19 mouse cellular contexts compared by ENCODE assay signal in the genomic region with DNA sequence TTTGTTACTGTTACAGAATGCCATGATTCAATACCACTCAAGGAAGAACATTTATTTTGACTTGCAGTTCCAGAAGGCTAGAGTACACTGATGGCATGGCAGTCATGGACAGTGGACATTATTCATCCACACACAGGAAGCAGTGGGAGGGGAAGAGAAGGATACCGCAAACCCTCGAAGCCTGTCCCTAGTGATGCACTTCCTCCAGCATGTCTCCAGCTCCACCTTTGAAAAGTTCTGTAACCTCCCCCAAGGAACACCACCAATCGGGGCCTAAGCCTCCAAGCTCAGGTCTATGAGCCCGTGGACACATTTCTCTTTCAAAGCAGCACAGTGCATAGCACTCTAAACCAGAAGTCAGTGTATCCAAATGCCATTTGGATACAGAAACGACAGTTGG.
A peak's percentile ranks its signal among the peaks of the same experiment; 100 is the strongest.
DNase-seq lines count a peak whose midpoint lies in the region; ATAC-seq and TF ChIP-seq lines count a peak whose summit lies in the region.
"Had no signal": no experiment of that assay in that cellular context is flagged by ENCODE, and none has a peak within 500 bp of the region (broad histone marks: within the 10 kb centered on the region; RNA-seq: fewer than 3 reads in every experiment).

No protein-coding gene starts in this region.

- no peak overlapping the region for H3K4me3 ChIP-seq in midbrain, embryonic 11.5 days (ENCODE audit: low read depth, low read length)
- H3K4me3 ChIP-seq in midbrain, embryonic 13.5 days (replicated peaks) = no peak overlapping the region
- no peak overlapping the region for H3K4me3 ChIP-seq in limb, embryonic 14.5 days (replicated peaks; ENCODE audit: low read length)
- no peak overlapping the region for H3K4me3 ChIP-seq in intestine, postnatal 0 days (ENCODE audit: low read depth, low read length)
- H3K4me3 ChIP-seq: embryonic facial prominence, embryonic 12.5 days; forebrain, embryonic 15.5 days; heart, embryonic 13.5 days; hindbrain, embryonic 12.5 days had no signal

- H3K4me2 ChIP-seq in midbrain, embryonic 11.5 days = no peak overlapping the region
- no peak overlapping the region for H3K4me2 ChIP-seq in midbrain, embryonic 13.5 days (replicated peaks)
- H3K4me2 ChIP-seq in limb, embryonic 14.5 days (replicated peaks; ENCODE audit: low read depth, low read length, severe bottlenecking) = no peak overlapping the region
- H3K4me2 ChIP-seq in intestine, postnatal 0 days (replicated peaks; ENCODE audit: low read depth) = no peak overlapping the region
- H3K4me2 ChIP-seq: embryonic facial prominence, embryonic 12.5 days; forebrain, embryonic 15.5 days; heart, embryonic 13.5 days; hindbrain, embryonic 12.5 days had no signal

- H3K27me3 ChIP-seq in midbrain, embryonic 11.5 days (ENCODE audit: control insufficient read depth, insufficient read depth, low read length) = no peaks in the 10 kb centered on the region
- H3K27me3 ChIP-seq in midbrain, embryonic 13.5 days = no peaks in the 10 kb centered on the region
- H3K27me3 ChIP-seq in limb, embryonic 14.5 days (ENCODE audit: control insufficient read depth, insufficient read depth, low read length) = no peaks in the 10 kb centered on the region
- no peaks in the 10 kb centered on the region for H3K27me3 ChIP-seq in intestine, postnatal 0 days (replicated peaks; ENCODE audit: control insufficient read depth, insufficient read depth, low read length)
- H3K27me3 ChIP-seq: embryonic facial prominence, embryonic 12.5 days; forebrain, embryonic 15.5 days; heart, embryonic 13.5 days; hindbrain, embryonic 12.5 days had no signal

- H3K27ac ChIP-seq in midbrain, embryonic 11.5 days (ENCODE audit: low read depth, low read length) = no peak overlapping the region
- H3K27ac ChIP-seq in midbrain, embryonic 13.5 days = no peak overlapping the region
- 0 out of 2 replicates have a peak overlapping the region, but pooled peaks have one; percentile 19 for H3K27ac ChIP-seq in limb, embryonic 14.5 days (replicated peaks; ENCODE audit: low read depth, low read length)
- H3K27ac ChIP-seq in intestine, postnatal 0 days (ENCODE audit: low read depth, low read length) = no peak overlapping the region
- H3K27ac ChIP-seq: embryonic facial prominence, embryonic 12.5 days; forebrain, embryonic 15.5 days; heart, embryonic 13.5 days; hindbrain, embryonic 12.5 days had no signal

- H3K9ac ChIP-seq in midbrain, embryonic 11.5 days (ENCODE audit: low read length) = no peak overlapping the region
- H3K9ac ChIP-seq in midbrain, embryonic 13.5 days (replicated peaks) = no peak overlapping the region
- H3K9ac ChIP-seq in limb, embryonic 14.5 days (ENCODE audit: low read depth, low read length, severe bottlenecking) = no peak overlapping the region
- no peak overlapping the region for H3K9ac ChIP-seq in intestine, postnatal 0 days (ENCODE audit: low read depth, low read length)
- H3K9ac ChIP-seq: embryonic facial prominence, embryonic 12.5 days; forebrain, embryonic 15.5 days; heart, embryonic 13.5 days; hindbrain, embryonic 12.5 days had no signal

- peaks cover 10% of the 10 kb centered on the region for H3K4me1 ChIP-seq in midbrain, embryonic 11.5 days (ENCODE audit: control insufficient read depth, insufficient read depth, low read length)
- peaks cover 10% of the 10 kb centered on the region; the same call in 1 of the 2 replicates for H3K4me1 ChIP-seq in midbrain, embryonic 13.5 days (replicated peaks)
- H3K4me1 ChIP-seq in limb, embryonic 14.5 days (ENCODE audit: control insufficient read depth, insufficient read depth, low read length) = peaks cover 9% of the 10 kb centered on the region; the same call in 1 of the 2 replicates
- H3K4me1 ChIP-seq in intestine, postnatal 0 days (replicated peaks; ENCODE audit: control insufficient read depth, insufficient read depth, low read length) = no peaks in the 10 kb centered on the region
- H3K4me1 ChIP-seq: embryonic facial prominence, embryonic 12.5 days; forebrain, embryonic 15.5 days had no signal

- 91% methylated on average over 5 of the region's 5 CpGs for WGBS in midbrain, embryonic 11.5 days
- WGBS in midbrain, embryonic 13.5 days = 92% methylated on average over 5 of the region's 5 CpGs
- WGBS in limb, embryonic 14.5 days = 68% methylated on average over 5 of the region's 5 CpGs
- WGBS in intestine, postnatal 0 days = 73% methylated on average over 5 of the region's 5 CpGs

- intact Hi-C loops in left cerebral cortex, postnatal 10 days (cut with DNase I) = no loop called here

- no peak for TF ChIP-seq CTCF in intestine, postnatal 0 days (IDR thresholded peaks at IDR 0.05; ENCODE audit: low read depth)

- no peak for TF ChIP-seq POLR2A in limb, embryonic 14.5 days (IDR thresholded peaks at IDR 0.05; ENCODE audit: borderline replicate concordance, extremely low read depth, insufficient read depth, insufficient read length)

- no peak for ATAC-seq in midbrain, embryonic 11.5 days (ENCODE audit: low FRiP score)
- ATAC-seq in midbrain, embryonic 13.5 days = no peak
- peak; percentile 72 to 77 for ATAC-seq in hematopoietic stem cell, adult 5-6 weeks (replicated peaks in 1 of 2; ENCODE audit: insufficient read depth in 1 of 2, low FRiP score in 2 of 2, low TSS enrichment in 1 of 2, low read depth in 1 of 2, poor library complexity in 2 of 2, severe bottlenecking in 2 of 2)
- no peak for ATAC-seq in limb, embryonic 14.5 days (ENCODE audit: low FRiP score, low read depth)
- 0 out of 2 replicates have a peak, but pooled peaks have one; percentile 33 for ATAC-seq in neutrophil, adult 5-6 weeks (ENCODE audit: extremely low read depth, insufficient number of reproducible peaks, low FRiP score, poor library complexity, severe bottlenecking)
- no peak for ATAC-seq in intestine, postnatal 0 days
- ATAC-seq: forebrain, embryonic 15.5 days; hindbrain, embryonic 16.5 days had no signal

- no peaks in the 10 kb centered on the region for H3K36me3 ChIP-seq in midbrain, embryonic 11.5 days (ENCODE audit: control insufficient read depth, insufficient read depth, low read length)
- no peaks in the 10 kb centered on the region for H3K36me3 ChIP-seq in midbrain, embryonic 13.5 days
- H3K36me3 ChIP-seq in limb, embryonic 14.5 days (ENCODE audit: control insufficient read depth, insufficient read depth, low read length) = no peaks in the 10 kb centered on the region
- H3K36me3 ChIP-seq in intestine, postnatal 0 days (ENCODE audit: control insufficient read depth, insufficient read depth) = no peaks in the 10 kb centered on the region
- H3K36me3 ChIP-seq: embryonic facial prominence, embryonic 12.5 days; forebrain, embryonic 15.5 days; heart, embryonic 13.5 days; hindbrain, embryonic 12.5 days had no signal

- peak; percentile 19 for DNase-seq in midbrain, embryonic 11.5 days (ENCODE audit: low spot score, missing footprints)
- no peak for DNase-seq in limb, embryonic 14.5 days (ENCODE audit: low spot score)
- DNase-seq in left cerebral cortex, adult 11 months (ENCODE audit: low spot score) = no peak
- DNase-seq in left cerebral cortex, postnatal 10 days (ENCODE audit: extremely low spot score in 1 of 2, low spot score in 2 of 2) = no peak
- DNase-seq: adrenal gland, postnatal 10 days; cerebellum, adult 11 months; cerebellum, adult 8-10 months; cerebellum, postnatal 14 days; gastrocnemius, postnatal 10 days; heart, postnatal 36 days had no signal

- no peaks in the 10 kb centered on the region for H3K9me3 ChIP-seq in midbrain, embryonic 11.5 days (ENCODE audit: control insufficient read depth, low read length)
- H3K9me3 ChIP-seq in midbrain, embryonic 13.5 days = no peaks in the 10 kb centered on the region
- no peaks in the 10 kb centered on the region for H3K9me3 ChIP-seq in limb, embryonic 14.5 days (ENCODE audit: control insufficient read depth, low read length)
- H3K9me3 ChIP-seq in intestine, postnatal 0 days (ENCODE audit: control insufficient read depth) = no peaks in the 10 kb centered on the region
- H3K9me3 ChIP-seq: embryonic facial prominence, embryonic 12.5 days; forebrain, embryonic 15.5 days; heart, embryonic 13.5 days; hindbrain, embryonic 12.5 days had no signal

Comparison
In these comparisons a context has a peak if more than half of its experiments do, and no peak if none do; other contexts are left out.
1. ATAC-seq: peak in hematopoietic stem cell, adult 5-6 weeks (2 of 2) and neutrophil, adult 5-6 weeks (single experiment); none in midbrain, embryonic 11.5 days (single experiment), midbrain, embryonic 13.5 days (single experiment), limb, embryonic 14.5 days (single experiment) and intestine, postnatal 0 days (single experiment).